Mouse (Mus musculus): ENCODE measurements at regions not wholly inside any gene's neighbourhood (a gene's known extent, or its start where the extent isn't known, plus 50 kb on each side); places are given as distances from the start of the nearest gene placed in this dataset.

DNA sequence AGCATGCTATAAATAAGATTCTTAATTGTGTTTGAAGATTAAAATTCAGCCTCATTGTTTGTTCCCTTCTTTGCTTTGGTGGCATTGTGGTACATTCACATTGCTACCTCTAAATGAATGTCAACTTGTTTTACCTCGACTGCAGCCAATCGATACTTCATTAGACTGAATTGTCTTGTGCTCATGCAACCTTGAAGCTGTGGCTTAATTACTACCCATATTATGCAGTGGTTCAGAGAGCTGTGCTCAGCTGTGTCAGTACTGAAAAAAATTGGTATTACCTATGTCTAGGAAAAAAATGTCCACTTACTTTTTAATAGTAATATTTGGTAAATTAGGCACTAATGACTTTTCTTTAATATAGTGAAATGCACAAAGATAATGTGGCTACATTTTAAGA, 1523.6 kb upstream of the Gm8797 start:
- no peak for ATAC-seq
- no peak for TF ChIP-seq CTCF (IDR thresholded peaks at IDR 0.05)
- TF ChIP-seq EP300 (IDR thresholded peaks at IDR 0.05): no peak
- Histone ChIP-seq H3K9ac (replicated peaks; ENCODE audit: low read depth) (no peak overlapping the region), H3K4me3 (ENCODE audit: low read depth, low read length) (no peak overlapping the region), H3K4me1 (ENCODE audit: insufficient read depth, low read depth, low read length) (no peaks in the 10 kb centered on the region), H3K4me2 (replicated peaks; ENCODE audit: low read depth, low read length) (no peak overlapping the region), H3K36me3 (ENCODE audit: insufficient read depth, low read length) (no peaks in the 10 kb centered on the region), H3K9me3 (ENCODE audit: low read length) (no peaks in the 10 kb centered on the region), H3K27ac (ENCODE audit: low read length) (no peak overlapping the region), H3K27me3 (replicated peaks; ENCODE audit: insufficient read depth, low read length) (no peaks in the 10 kb centered on the region)
- DNase-seq (ENCODE audit: low spot score): no peak
- 85% methylated on average over 2 of the region's 2 CpGs for WGBS

DNA sequence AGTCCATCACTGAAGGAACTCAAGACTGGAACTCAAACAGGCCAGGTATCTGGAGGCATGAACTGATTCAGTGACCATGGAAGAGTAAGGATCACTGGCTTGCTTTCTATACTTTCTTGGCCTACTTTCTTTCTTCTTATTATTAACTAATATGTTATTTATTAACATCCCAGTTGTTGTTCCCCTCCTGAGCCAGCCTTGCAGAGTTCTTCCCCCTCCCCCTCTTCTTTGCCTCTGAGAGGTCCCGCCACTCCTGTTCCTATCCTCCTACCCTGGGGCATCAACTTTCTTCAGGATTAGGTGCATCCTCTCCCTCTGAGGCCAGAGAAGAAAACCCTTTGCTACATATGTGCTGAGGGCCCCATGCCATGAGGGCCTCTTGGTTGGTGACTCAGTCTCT, 1479.2 kb upstream of the Gm8797 start:
- TF ChIP-seq EP300 (IDR thresholded peaks at IDR 0.05) (no peak), CTCF (IDR thresholded peaks at IDR 0.05) (no peak)
- no peak overlapping the region for H3K27ac ChIP-seq (ENCODE audit: low read length)
- no peaks in the 10 kb centered on the region for H3K4me1 ChIP-seq (ENCODE audit: insufficient read depth, low read depth, low read length)
- DNase-seq (ENCODE audit: low spot score): no peak
- no peak overlapping the region for H3K4me2 ChIP-seq (replicated peaks; ENCODE audit: low read depth, low read length)
- 88% methylated on average over 1 of the region's 1 CpGs for WGBS
- no peak for ATAC-seq
- H3K36me3 ChIP-seq (ENCODE audit: insufficient read depth, low read length): no peaks in the 10 kb centered on the region
- no peak overlapping the region for H3K9ac ChIP-seq (replicated peaks; ENCODE audit: low read depth)
- H3K9me3 ChIP-seq (ENCODE audit: low read length): no peaks in the 10 kb centered on the region
- H3K4me3 ChIP-seq (ENCODE audit: low read depth, low read length): no peak overlapping the region
- H3K27me3 ChIP-seq (replicated peaks; ENCODE audit: insufficient read depth, low read length): no peaks in the 10 kb centered on the region

DNA sequence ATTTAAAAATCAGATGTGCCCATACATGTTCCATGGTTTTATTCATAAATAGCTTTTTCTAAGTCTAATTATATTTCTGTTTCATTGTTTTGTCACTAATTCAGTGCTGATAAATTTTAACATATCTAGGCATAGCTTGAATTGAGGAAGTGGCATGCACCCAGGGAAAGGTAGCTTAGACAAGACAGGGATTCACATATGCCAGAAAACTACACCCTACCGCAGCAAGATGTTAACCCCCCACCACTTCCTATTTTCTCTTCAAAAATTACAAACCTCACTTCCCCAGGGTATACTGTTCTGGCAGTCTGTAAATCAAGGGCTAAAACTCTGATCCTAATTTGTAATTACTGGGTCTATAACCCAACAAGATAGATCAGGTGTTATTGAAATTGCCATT, 1476.0 kb upstream of the Gm8797 start:
- Histone ChIP-seq H3K27ac (ENCODE audit: low read length) (no peak overlapping the region), H3K36me3 (ENCODE audit: insufficient read depth, low read length) (no peaks in the 10 kb centered on the region), H3K27me3 (replicated peaks; ENCODE audit: insufficient read depth, low read length) (no peaks in the 10 kb centered on the region), H3K9ac (replicated peaks; ENCODE audit: low read depth) (no peak overlapping the region), H3K4me2 (replicated peaks; ENCODE audit: low read depth, low read length) (no peak overlapping the region), H3K4me3 (ENCODE audit: low read depth, low read length) (no peak overlapping the region), H3K4me1 (ENCODE audit: insufficient read depth, low read depth, low read length) (no peaks in the 10 kb centered on the region), H3K9me3 (ENCODE audit: low read length) (no peaks in the 10 kb centered on the region)
- 82% methylated on average over 1 of the region's 1 CpGs for WGBS
- ATAC-seq (no peak), DNase-seq (ENCODE audit: low spot score) (no peak)
- TF ChIP-seq EP300 (IDR thresholded peaks at IDR 0.05) (no peak), CTCF (IDR thresholded peaks at IDR 0.05) (no peak)

DNA sequence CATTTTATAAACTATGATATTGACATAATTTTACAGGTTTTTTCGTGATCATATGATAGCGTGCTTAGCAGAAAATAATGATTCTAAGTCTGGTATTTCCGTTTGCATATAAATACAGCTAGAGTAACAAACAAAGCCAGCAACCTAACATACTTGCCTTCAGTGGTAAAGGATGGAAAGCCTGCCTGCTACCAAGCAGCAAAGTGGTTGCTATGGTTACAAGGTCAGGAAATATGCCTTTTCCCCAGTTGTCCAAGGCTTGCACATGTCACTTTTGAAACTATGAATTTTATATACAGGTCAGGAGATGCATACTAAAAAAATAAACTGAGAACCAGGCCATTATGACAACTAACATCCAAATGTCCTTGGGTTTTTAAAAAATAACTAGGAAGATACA, 1472.6 kb upstream of the Gm8797 start:
- no peak overlapping the region for H3K27ac ChIP-seq (ENCODE audit: low read length)

DNA sequence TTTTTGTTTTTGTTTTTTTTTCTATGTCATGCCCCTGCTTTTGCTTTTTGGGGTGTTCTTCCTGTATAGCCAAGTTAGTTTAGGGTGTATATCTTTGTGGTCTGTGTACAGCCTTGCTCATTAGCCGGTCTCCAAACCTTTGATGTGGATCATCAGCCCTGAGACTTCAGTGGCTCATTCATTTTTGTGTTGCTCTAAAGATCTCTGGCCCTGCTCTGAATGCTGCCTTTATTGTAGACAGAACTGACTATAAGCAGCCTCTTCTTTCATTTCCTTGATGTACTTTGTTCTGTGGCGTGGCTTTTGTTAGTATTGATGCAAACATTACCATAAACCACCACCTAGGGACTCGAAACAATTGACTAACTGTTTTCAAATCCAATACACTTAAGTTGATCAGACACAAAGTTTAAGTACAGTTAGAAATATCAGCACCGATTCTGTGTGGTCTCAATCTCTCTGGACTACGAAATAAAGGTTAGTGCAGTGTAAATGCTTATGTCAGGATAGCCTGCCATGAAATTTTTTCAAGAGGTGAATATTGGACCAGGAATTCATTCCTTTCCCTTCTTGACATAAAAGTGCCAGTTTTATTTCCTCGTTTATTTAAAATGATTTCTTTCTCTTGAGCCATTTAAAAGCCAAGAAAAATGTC, 1470.1 kb upstream of the Gm8797 start:
- no peak overlapping the region for H3K4me2 ChIP-seq (replicated peaks; ENCODE audit: low read depth, low read length)
- no peaks in the 10 kb centered on the region for H3K9me3 ChIP-seq (ENCODE audit: low read length)
- no peaks in the 10 kb centered on the region for H3K36me3 ChIP-seq (ENCODE audit: insufficient read depth, low read length)
- DNase-seq (ENCODE audit: low spot score): no peak
- WGBS: 51% methylated on average over 6 of the region's 6 CpGs
- TF ChIP-seq CTCF (IDR thresholded peaks at IDR 0.05) (no peak), EP300 (IDR thresholded peaks at IDR 0.05) (no peak)
- H3K4me1 ChIP-seq (ENCODE audit: insufficient read depth, low read depth, low read length): no peaks in the 10 kb centered on the region
- no peak for ATAC-seq
- no peak overlapping the region for H3K9ac ChIP-seq (replicated peaks; ENCODE audit: low read depth)
- H3K4me3 ChIP-seq (ENCODE audit: low read depth, low read length): no peak overlapping the region
- H3K27ac ChIP-seq (ENCODE audit: low read length): no peak overlapping the region
- H3K27me3 ChIP-seq (replicated peaks; ENCODE audit: insufficient read depth, low read length): no peaks in the 10 kb centered on the region

More for the DNA sequence above, 1472.6 kb upstream of the Gm8797 start:
- no peak overlapping the region for H3K9ac ChIP-seq (replicated peaks; ENCODE audit: low read depth)
- no peaks in the 10 kb centered on the region for H3K36me3 ChIP-seq (ENCODE audit: insufficient read depth, low read length)
- ATAC-seq (no peak), DNase-seq (ENCODE audit: low spot score) (no peak)
- 58% methylated on average over 3 of the region's 3 CpGs for WGBS
- H3K4me2 ChIP-seq (replicated peaks; ENCODE audit: low read depth, low read length): no peak overlapping the region
- TF ChIP-seq EP300 (IDR thresholded peaks at IDR 0.05) (no peak), CTCF (IDR thresholded peaks at IDR 0.05) (no peak)
- no peaks in the 10 kb centered on the region for H3K4me1 ChIP-seq (ENCODE audit: insufficient read depth, low read depth, low read length)
- no peaks in the 10 kb centered on the region for H3K9me3 ChIP-seq (ENCODE audit: low read length)
- no peak overlapping the region for H3K4me3 ChIP-seq (ENCODE audit: low read depth, low read length)
- H3K27me3 ChIP-seq (replicated peaks; ENCODE audit: insufficient read depth, low read length): no peaks in the 10 kb centered on the region

DNA sequence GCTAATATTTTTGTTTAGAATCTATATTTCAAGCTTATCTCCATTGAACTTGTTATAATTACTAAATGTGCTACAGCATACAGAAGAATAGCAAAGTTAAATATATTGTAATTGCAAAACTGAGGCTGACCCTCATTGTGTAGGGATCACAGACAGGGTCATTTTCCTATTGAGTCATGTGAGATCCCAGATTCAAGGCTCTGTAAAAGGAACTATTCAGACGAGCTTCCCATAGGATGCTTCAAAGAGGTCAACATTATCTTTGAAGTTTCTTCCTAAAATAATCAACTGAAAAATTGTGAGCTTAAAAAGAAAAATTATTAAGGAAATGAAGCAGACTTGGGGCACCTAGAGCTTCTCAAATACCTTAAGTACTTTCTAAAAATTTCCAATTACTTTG, 1469.5 kb upstream of the Gm8797 start:
- Histone ChIP-seq H3K27ac (ENCODE audit: low read length) (no peak overlapping the region), H3K4me1 (ENCODE audit: insufficient read depth, low read depth, low read length) (no peaks in the 10 kb centered on the region), H3K9ac (replicated peaks; ENCODE audit: low read depth) (no peak overlapping the region), H3K27me3 (replicated peaks; ENCODE audit: insufficient read depth, low read length) (no peaks in the 10 kb centered on the region), H3K9me3 (ENCODE audit: low read length) (no peaks in the 10 kb centered on the region), H3K4me2 (replicated peaks; ENCODE audit: low read depth, low read length) (no peak overlapping the region), H3K4me3 (ENCODE audit: low read depth, low read length) (no peak overlapping the region), H3K36me3 (ENCODE audit: insufficient read depth, low read length) (no peaks in the 10 kb centered on the region)
- WGBS: 42% methylated on average over 1 of the region's 1 CpGs
- ATAC-seq (no peak), DNase-seq (ENCODE audit: low spot score) (no peak)
- TF ChIP-seq EP300 (IDR thresholded peaks at IDR 0.05) (no peak), CTCF (IDR thresholded peaks at IDR 0.05) (no peak)

DNA sequence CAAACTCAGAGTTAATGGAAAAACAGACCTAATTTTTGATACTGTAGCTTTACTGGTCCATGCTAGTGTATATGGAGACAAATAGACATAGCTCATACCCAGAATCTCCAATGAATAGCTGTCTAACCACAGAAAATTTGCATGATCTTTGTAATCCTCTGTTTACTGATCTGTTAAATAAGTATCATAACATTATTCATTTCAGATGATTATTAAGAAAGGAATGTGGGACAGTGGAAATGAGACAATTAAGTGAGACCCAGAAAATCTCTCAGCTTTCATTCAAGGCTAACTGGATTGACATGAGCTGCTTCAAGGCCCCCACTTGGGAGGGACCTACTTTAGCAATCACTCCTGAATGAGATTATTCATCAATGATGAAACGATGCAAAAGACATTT, 1463.5 kb upstream of the Gm8797 start:
- TF ChIP-seq CTCF (IDR thresholded peaks at IDR 0.05) (no peak), EP300 (IDR thresholded peaks at IDR 0.05) (no peak)
- 84% methylated on average over 1 of the region's 1 CpGs for WGBS
- Histone ChIP-seq H3K27ac (ENCODE audit: low read length) (no peak overlapping the region), H3K36me3 (ENCODE audit: insufficient read depth, low read length) (no peaks in the 10 kb centered on the region), H3K4me1 (ENCODE audit: insufficient read depth, low read depth, low read length) (no peaks in the 10 kb centered on the region), H3K4me2 (replicated peaks; ENCODE audit: low read depth, low read length) (no peak overlapping the region), H3K9ac (replicated peaks; ENCODE audit: low read depth) (no peak overlapping the region), H3K9me3 (ENCODE audit: low read length) (no peaks in the 10 kb centered on the region), H3K27me3 (replicated peaks; ENCODE audit: insufficient read depth, low read length) (no peaks in the 10 kb centered on the region), H3K4me3 (ENCODE audit: low read depth, low read length) (no peak overlapping the region)
- ATAC-seq (no peak), DNase-seq (ENCODE audit: low spot score) (no peak)

Measured in lung, postnatal 0 days (tissue).